Mouse (Mus musculus) heart, embryonic 11.5 days (tissue): ENCODE data around the gene Gm340. TPM values are rescaled to one million over a fixed set of nuclear protein-coding genes. Genes with fewer than 3 reads are reported as not detected.

Experiments
- ATAC-seq: fragments of 200-750 bp; cut with Nextera tagmentation; replicated peaks from 2 replicates; pipeline ENCODE4 v1.8.0; 2017; ENCODE audit warnings: moderate library complexity; ENCODE audit not compliant: insufficient number of reproducible peaks, low FRiP score, low TSS enrichment
- H3K27ac ChIP-seq: fragments of 300-500 bp; sonication (generic); 2 replicates; pipeline ENCODE4 v1.5.1; 2014; ENCODE audit warnings: mild to moderate bottlenecking, low read depth, low read length
- H3K27me3 ChIP-seq: fragments of 300-500 bp; sonication (generic); 2 replicates; pipeline ENCODE4 v1.6.1; 2014; ENCODE audit warnings: mild to moderate bottlenecking, low read length, mixed read lengths; ENCODE audit not compliant: control insufficient read depth, insufficient read depth
- H3K36me3 ChIP-seq: fragments of 300-500 bp; sonication (generic); 2 replicates; pipeline ENCODE4 v1.6.1; 2014; ENCODE audit warnings: mild to moderate bottlenecking, low read length, moderate library complexity, mixed read lengths; ENCODE audit not compliant: control insufficient read depth, insufficient read depth
- H3K4me1 ChIP-seq: fragments of 300-500 bp; sonication (generic); 2 replicates; pipeline ENCODE4 v1.6.1; 2014; ENCODE audit warnings: low read length; ENCODE audit not compliant: control insufficient read depth, insufficient read depth
- H3K4me2 ChIP-seq: fragments of 300-500 bp; sonication (generic); 2 replicates; pipeline ENCODE4 v1.6.1; 2014; ENCODE audit warnings: mild to moderate bottlenecking, moderate library complexity
- H3K4me3 ChIP-seq: fragments of 300-500 bp; sonication (generic); 2 replicates; pipeline ENCODE4 v1.5.1; 2014; ENCODE audit warnings: low read depth, low read length
- H3K9ac ChIP-seq: fragments of 300-500 bp; sonication (generic); 2 replicates; pipeline ENCODE4 v1.6.1; 2014; ENCODE audit warnings: mild to moderate bottlenecking, low read depth, low read length, moderate library complexity
- H3K9me3 ChIP-seq: fragments of 300-500 bp; sonication (generic); replicated peaks from 2 replicates; pipeline ENCODE4 v1.6.1; 2016; ENCODE audit warnings: low read length; ENCODE audit not compliant: control insufficient read depth
- whole genome bisulfite sequencing: fragments of 180-500 bp; shearing (Covaris S2); extraction: QIAGEN DNeasy Blood & Tissue Kit; methylation state at CpG from one replicate; pipeline ENCODE4 v1.1.7; 2014; ENCODE audit not compliant: insufficient replicate concordance; 5-methylcytosine and 5-hydroxymethylcytosine counted together
- microRNA-seq: library from miRNA; unstranded; fragments of <30 nt; microRNA quantifications from one replicate; pipeline ENCODE4, GENCODE M21; 2016; ENCODE audit warnings: borderline number of aligned reads
- polyA plus RNA-seq: library from polyadenylated mRNA; unstranded; fragments of >200 nt; fragmentation: Nextera tagmentation; extraction: Ambion mirVana; gene quantifications from 2 replicates; pipeline ENCODE4 v1.2.1, GENCODE M21; 2014

Gene Gm340
- polyA plus RNA-seq, 1 experiment from 2014 or later, result 3.7 TPM

DNA sequence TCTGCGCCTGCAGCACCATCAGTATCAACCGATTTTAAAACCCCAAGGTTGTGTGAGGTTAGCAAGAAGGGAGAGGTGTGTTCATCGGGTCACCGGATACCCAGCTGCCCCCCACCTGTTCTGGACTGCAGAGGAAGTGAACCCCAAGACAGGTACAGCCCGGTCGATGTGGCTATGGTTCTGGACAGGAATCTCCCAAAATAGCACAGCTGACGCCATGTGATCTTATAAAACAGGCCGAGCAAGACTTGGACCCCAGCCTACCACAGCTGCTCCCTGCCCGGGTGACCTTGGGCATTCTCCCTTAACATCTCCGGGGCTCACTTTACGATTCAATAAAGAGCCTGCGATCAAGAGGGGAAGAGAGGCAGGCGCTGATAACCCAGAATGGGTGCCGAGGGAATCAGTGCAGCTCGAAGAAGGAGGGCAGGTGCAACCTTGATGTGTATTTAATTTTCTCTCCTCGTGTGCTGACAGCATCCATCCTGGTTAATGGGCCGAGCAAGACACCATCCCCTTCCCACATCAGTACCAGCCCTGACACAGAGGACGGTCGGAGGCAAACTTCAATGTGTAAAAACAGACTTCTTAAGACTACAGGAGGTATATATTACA is 36.7 kb downstream of the Gm340 start:
- Histone ChIP-seq H3K36me3 (no peaks in the 10 kb centered on the region), H3K4me2 (no peak overlapping the region), H3K27ac (no peak overlapping the region), H3K4me1 (peaks cover 14% of the 10 kb centered on the region), H3K4me3 (no peak overlapping the region), H3K9ac (no peak overlapping the region), H3K27me3 (peaks cover 3% of the 10 kb centered on the region; the same call in 1 of the 2 replicates), H3K9me3 (no peaks in the 10 kb centered on the region)
- WGBS, result 60% methylated on average over 19 of the region's 19 CpGs
- ATAC-seq, result no peak

DNA sequence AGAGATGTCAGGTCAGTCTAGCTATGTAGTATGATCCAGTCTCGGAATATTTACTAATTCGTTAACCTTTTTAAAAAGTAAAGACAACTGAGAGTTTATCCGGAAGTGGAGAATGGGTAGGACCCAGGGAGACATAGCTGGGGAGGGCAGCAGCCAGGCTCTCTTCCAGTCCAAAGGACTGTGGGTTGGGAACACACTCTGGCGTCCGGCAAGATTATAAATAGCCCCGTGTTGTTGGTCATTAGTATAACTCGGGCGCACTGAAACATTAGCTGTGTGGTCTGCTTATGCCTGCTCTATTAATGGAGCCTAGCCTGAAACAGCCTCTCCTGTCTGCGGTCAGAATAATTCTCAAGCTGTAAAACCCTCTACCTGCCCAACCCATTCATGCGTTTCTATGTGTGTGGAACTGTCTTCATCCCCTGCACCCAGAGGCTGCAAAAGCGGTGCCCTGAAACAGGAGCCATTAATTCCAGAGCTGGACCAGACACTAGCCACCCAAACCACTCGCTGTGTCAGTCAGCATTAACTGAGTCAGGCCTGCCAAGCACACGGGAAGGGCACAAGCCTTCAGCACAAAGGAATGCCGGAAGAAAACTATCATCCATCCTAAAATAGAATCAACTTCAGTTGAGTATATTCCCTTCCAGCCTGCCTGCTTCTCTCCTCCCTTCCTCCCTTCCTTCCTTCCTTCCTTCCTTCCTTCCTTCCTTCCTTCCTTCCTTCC is 38.4 kb downstream of the Gm340 start:
- no peak overlapping the region for H3K4me2 ChIP-seq
- peaks cover 14% of the 10 kb centered on the region for H3K4me1 ChIP-seq
- ATAC-seq, result no peak
- H3K4me3 ChIP-seq, result no peak overlapping the region
- H3K9me3 ChIP-seq, result no peaks in the 10 kb centered on the region; the same call in 1 of the 2 replicates
- WGBS, result 59% methylated on average over 14 of the region's 14 CpGs
- H3K9ac ChIP-seq, result no peak overlapping the region
- no peak overlapping the region for H3K27ac ChIP-seq
- H3K36me3 ChIP-seq, result no peaks in the 10 kb centered on the region
- no peaks in the 10 kb centered on the region for H3K27me3 ChIP-seq

DNA sequence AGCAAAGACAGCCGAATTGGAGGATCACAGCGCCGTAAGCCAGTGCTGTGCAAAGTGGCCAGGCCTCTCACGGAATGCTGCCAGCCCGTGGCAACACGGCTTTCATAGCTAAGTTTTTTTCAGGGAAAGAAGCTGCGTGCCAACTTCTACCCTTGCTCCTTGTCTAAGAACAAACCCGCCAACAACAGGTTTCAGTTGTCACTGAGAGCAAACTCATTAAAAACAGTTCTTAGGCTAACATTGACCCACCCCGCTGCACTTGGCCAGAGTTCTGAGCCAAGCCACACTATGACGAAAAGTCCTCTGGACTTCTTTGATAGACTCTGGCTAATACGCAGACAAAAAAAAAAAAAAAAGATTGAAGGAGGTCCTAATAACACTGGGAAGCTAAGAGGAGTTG is 46.8 kb downstream of the Gm340 start:
- Histone ChIP-seq H3K9me3 (no peaks in the 10 kb centered on the region; the same call in 1 of the 2 replicates), H3K9ac (no peak overlapping the region), H3K4me3 (no peak overlapping the region), H3K36me3 (no peaks in the 10 kb centered on the region), H3K4me1 (no peaks in the 10 kb centered on the region), H3K27ac (no peak overlapping the region), H3K4me2 (no peak overlapping the region), H3K27me3 (no peaks in the 10 kb centered on the region)
- no peak for ATAC-seq
- WGBS, result 87% methylated on average over 11 of the region's 11 CpGs

DNA sequence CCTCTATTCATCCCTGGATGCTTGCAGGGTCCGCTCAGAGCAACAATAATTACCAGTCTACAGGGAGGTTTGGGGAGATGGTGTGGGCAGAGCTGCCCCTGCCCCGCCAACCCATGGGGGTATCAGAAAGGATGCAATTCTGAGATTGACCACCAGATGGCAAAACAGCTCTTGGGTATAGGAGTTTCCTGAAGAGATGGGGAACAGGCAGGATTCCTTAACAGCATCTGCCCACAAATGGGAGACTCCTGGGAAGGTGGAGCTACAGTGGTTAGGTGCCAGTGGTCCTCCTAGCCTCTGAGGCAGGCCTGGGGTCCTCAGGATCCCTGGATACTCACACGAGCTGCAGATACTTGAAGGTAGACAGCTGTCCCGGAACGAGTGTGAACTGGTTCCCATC is 47.4 kb downstream of the Gm340 start:
- Histone ChIP-seq H3K27ac (no peak overlapping the region), H3K4me2 (no peak overlapping the region), H3K9ac (no peak overlapping the region), H3K4me3 (no peak overlapping the region), H3K27me3 (no peaks in the 10 kb centered on the region), H3K4me1 (no peaks in the 10 kb centered on the region), H3K9me3 (no peaks in the 10 kb centered on the region; the same call in 1 of the 2 replicates), H3K36me3 (no peaks in the 10 kb centered on the region)
- 41% methylated on average over 5 of the region's 5 CpGs for WGBS
- no peak for ATAC-seq

DNA sequence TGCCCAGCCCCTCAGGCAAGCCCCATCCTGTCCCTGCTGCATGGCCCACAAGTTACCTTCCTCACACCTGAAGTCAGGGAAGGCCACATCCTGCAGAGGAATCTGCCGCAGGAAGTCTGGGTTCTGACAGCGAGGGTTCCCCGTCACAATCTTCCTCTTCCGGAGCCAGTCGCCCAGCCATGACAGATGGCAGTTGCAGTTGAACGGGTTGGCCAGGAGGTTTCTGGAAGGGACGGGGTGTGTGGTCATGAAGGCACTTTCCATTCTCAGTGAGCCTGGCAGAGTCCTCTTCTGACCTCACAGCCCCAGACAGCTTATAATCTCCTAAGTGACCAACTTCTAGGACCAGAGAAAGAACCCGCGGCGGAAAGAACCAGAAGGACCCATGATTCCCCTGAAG is 51.9 kb downstream of the Gm340 start:
- ATAC-seq, result no peak
- Histone ChIP-seq H3K9me3 (no peaks in the 10 kb centered on the region), H3K4me3 (no peak overlapping the region), H3K9ac (no peak overlapping the region), H3K27ac (no peak overlapping the region), H3K27me3 (no peaks in the 10 kb centered on the region), H3K36me3 (no peaks in the 10 kb centered on the region), H3K4me2 (no peak overlapping the region), H3K4me1 (no peaks in the 10 kb centered on the region)
- 81% methylated on average over 10 of the region's 10 CpGs for WGBS

DNA sequence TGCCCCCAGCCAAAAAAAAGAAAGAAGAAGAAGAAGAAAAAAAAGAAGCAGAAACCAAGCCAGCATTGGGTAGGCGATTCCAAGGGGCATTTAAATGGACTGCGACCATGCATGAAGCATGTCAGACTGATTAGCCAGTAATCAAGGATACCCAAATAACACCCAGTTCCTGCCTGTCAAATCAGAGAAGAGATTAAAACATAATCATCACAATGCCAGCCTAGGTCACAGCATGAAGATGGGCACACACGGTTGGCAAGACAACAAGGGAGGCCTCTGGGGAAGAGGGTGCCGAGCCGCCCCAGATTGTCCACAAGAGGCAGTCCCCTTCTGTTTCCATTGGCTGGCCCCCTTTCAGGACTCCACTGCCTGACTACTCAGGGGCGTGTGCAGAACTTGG is 52.8 kb downstream of the Gm340 start:
- H3K9ac ChIP-seq, result no peak overlapping the region
- no peak overlapping the region for H3K27ac ChIP-seq
- H3K27me3 ChIP-seq, result no peaks in the 10 kb centered on the region
- H3K4me3 ChIP-seq, result no peak overlapping the region
- no peaks in the 10 kb centered on the region for H3K9me3 ChIP-seq
- WGBS, result 74% methylated on average over 6 of the region's 6 CpGs
- ATAC-seq, result no peak
- H3K36me3 ChIP-seq, result no peaks in the 10 kb centered on the region
- H3K4me2 ChIP-seq, result no peak overlapping the region
- H3K4me1 ChIP-seq, result no peaks in the 10 kb centered on the region

Small RNA genes within 50 kb of the gene (microRNA-seq; reads per million reads assigned to microRNA genes)
- 0.34 reads per million for gene Mir8091

Other genes starting within 250 kb of the Gm340 start
- 1.3 TPM in 2 replicates for gene Pik3ap1, start 197.3 kb upstream of the Gm340 start, polyA plus RNA-seq
- 13.1 and 16.3 TPM in 2 replicates for gene Lcor, start 99.7 kb upstream of the Gm340 start, polyA plus RNA-seq
- 0.11 TPM in 2 replicates for gene Slit1, start 161.3 kb downstream of the Gm340 start, polyA plus RNA-seq
- 20.8 and 22.8 TPM in 2 replicates for gene Arhgap19, start 219.7 kb downstream of the Gm340 start, polyA plus RNA-seq
- 3.5 and 3.6 TPM in 2 replicates for gene Frat1, start 247.6 kb downstream of the Gm340 start, polyA plus RNA-seq